In the genomic region with DNA sequence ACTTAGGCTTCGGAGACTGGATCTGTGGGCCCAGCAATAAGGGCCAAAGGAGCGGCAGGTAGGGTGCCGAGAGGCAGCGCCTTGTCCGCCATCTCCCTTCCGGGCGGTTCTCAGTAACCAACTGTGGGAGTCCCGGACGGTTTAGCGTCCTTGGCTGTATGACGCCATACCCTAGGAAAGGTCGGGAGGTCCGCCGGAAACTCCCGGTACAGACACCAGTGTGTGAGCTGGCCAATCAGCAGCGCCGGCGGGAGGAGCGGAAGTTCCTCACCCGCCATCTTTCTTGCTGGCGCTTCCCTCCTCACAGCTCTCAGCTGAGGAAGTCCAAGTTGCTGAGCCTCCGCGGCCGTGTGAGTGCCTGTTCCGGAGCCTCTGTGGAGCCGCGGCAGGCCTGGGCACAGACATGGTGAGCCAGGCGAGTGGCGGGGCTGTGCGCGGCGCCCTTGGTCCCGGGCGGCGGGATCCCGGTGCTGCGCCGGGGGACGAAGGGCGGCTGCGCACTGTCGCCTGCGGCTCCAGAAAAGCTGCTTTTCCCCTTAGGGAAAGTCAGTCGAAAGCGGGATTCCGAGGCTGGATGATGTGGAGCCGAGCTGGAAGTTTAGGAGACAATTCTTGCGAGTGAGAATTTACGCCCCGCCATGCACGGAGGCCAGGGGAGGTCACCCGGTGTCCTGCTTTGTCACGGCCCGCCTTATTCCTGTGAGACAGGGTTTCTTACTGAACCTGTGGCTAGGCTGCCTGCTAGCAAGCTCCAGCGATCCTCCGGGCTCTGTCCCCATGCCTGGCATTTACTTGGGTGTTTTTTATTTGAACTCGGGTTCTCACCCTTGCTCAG, we compare ENCODE assay signal across 8 mouse cellular contexts. TPM values are rescaled to one million over a fixed set of nuclear protein-coding genes. Genes with fewer than 3 reads are reported as not detected.
DNase-seq lines count a peak whose midpoint lies in the region; ATAC-seq and TF ChIP-seq lines count a peak whose summit lies in the region.

No protein-coding gene starts in this region.

- H3K4me3 ChIP-seq in cortical plate, adult 2 months (ENCODE audit: insufficient read depth, low read length) = peak overlapping the region; percentile 94
- peak overlapping the region; percentile 94 for H3K4me3 ChIP-seq in megakaryocyte, embryonic 14.5 days (replicated peaks)

- H3K4me1 ChIP-seq in cortical plate, adult 2 months (ENCODE audit: control insufficient read depth, insufficient read depth, low read length) = no peaks in the 10 kb centered on the region
- H3K4me1 ChIP-seq in megakaryocyte, embryonic 14.5 days = peaks cover 36% of the 10 kb centered on the region

- peak; percentile 86 to 92 for DNase-seq in gastrocnemius, adult 8-10 months (ENCODE audit: low spot score in 2 of 2)
- DNase-seq in hindlimb bud, embryonic 11.5 days (ENCODE audit: extremely low spot score, low read depth, low spot score) = peak; percentile 77
- DNase-seq in left cerebral cortex, adult 8-10 months (ENCODE audit: low spot score in 2 of 2) = peak; percentile 89 to 96
- DNase-seq in right cerebral cortex, postnatal 10 days (ENCODE audit: low spot score in 2 of 2) = peak; percentile 97 to 98
- peak; percentile 84 for DNase-seq in urinary bladder, postnatal 25 days (ENCODE audit: low spot score)

- no peaks in the 10 kb centered on the region for H3K27me3 ChIP-seq in megakaryocyte, embryonic 14.5 days (replicated peaks)

- H3K9me3 ChIP-seq in megakaryocyte, embryonic 14.5 days = no peaks in the 10 kb centered on the region

- peak; percentile 69 for TF ChIP-seq POLR2A in cortical plate, adult 2 months (IDR thresholded peaks at IDR 0.05; ENCODE audit: extremely low read depth, insufficient read depth, low read length)

- H3K36me3 ChIP-seq in megakaryocyte, embryonic 14.5 days (replicated peaks; ENCODE audit: low read length) = peaks cover 28% of the 10 kb centered on the region

- peak overlapping the region; percentile 96 for H3K27ac ChIP-seq in cortical plate, adult 2 months (ENCODE audit: insufficient read depth, low read length)

- TF ChIP-seq CTCF in cortical plate, adult 2 months (IDR thresholded peaks at IDR 0.05; ENCODE audit: extremely low read depth, insufficient read depth, low read length) = no peak

- peak; percentile 97 for ATAC-seq in activated CD4-positive, CD25-positive, alpha-beta regulatory T cell, adult 4 months

RNA-seq across cellular contexts. Expression of gene Zfp617, which starts 14.3 kb away (rescaled TPM):
- polyA plus RNA-seq in activated CD4-positive, CD25-positive, alpha-beta regulatory T cell, adult 4 months (2017; shearing (Covaris generic)) = 10 to 100 TPM; 22.7 to 28.7 TPM
- polyA plus RNA-seq in cortical plate, adult 2 months (2012; rRNA removed) = 20.0 and 20.3 TPM in 2 replicates
- total RNA-seq in gastrocnemius, adult 8-10 months (2022) = 10 to 100 TPM; 17.1 to 20.4 (median 18.5) TPM
- 10 to 100 TPM; 27.2 to 38.2 (median 32.1) TPM for total RNA-seq in left cerebral cortex, adult 8-10 months (2022)
- 0.69 TPM in 1 of 2 replicates, not detected in the other for polyA plus RNA-seq in megakaryocyte, embryonic 14.5 days (2012; ENCODE audit: insufficient read depth, low replicate concordance)

RNA-seq across cellular contexts. Expression of gene Zfp882, which starts 14.4 kb away (rescaled TPM):
- polyA plus RNA-seq in activated CD4-positive, CD25-positive, alpha-beta regulatory T cell, adult 4 months (2017; shearing (Covaris generic)) = 1 to 10 TPM; 3.0 to 5.5 TPM
- polyA plus RNA-seq in cortical plate, adult 2 months (2012; rRNA removed) = 4.3 and 4.8 TPM in 2 replicates
- 1 to 10 TPM; 2.5 to 4.2 (median 3.2) TPM for total RNA-seq in gastrocnemius, adult 8-10 months (2022)
- 10 to 100 TPM; 10.7 to 15.0 (median 13.4) TPM for total RNA-seq in left cerebral cortex, adult 8-10 months (2022)
- not detected in 2 replicates for polyA plus RNA-seq in megakaryocyte, embryonic 14.5 days (2012; ENCODE audit: insufficient read depth, low replicate concordance)

RNA-seq across cellular contexts. Expression of gene Zfp961, which starts 28.1 kb away (rescaled TPM):
- polyA plus RNA-seq in activated CD4-positive, CD25-positive, alpha-beta regulatory T cell, adult 4 months (2017; shearing (Covaris generic)) = 10 to 100 TPM; 21.1 to 24.2 TPM
- polyA plus RNA-seq in cortical plate, adult 2 months (2012; rRNA removed) = 14.2 and 15.7 TPM in 2 replicates
- 1 to 10 TPM; 1.3 to 2.3 (median 2.2) TPM for total RNA-seq in gastrocnemius, adult 8-10 months (2022)
- total RNA-seq in left cerebral cortex, adult 8-10 months (2022) = 10 to 100 TPM; 13.0 to 23.1 (median 19.1) TPM
- 0.17 TPM in 1 of 2 replicates, not detected in the other for polyA plus RNA-seq in megakaryocyte, embryonic 14.5 days (2012; ENCODE audit: insufficient read depth, low replicate concordance)

RNA-seq across cellular contexts. Expression of gene Zfp709, which starts 41.0 kb away (rescaled TPM):
- 1 to 10 TPM; 5.0 to 8.2 TPM for polyA plus RNA-seq in activated CD4-positive, CD25-positive, alpha-beta regulatory T cell, adult 4 months (2017; shearing (Covaris generic))
- polyA plus RNA-seq in cortical plate, adult 2 months (2012; rRNA removed) = 2.9 TPM in 2 replicates
- 1 to 10 TPM; 1.7 to 2.4 (median 1.8) TPM for total RNA-seq in gastrocnemius, adult 8-10 months (2022)
- total RNA-seq in left cerebral cortex, adult 8-10 months (2022) = 10 to 100 TPM in 3 of 4 experiments, 1 to 10 TPM in 1; 9.2 to 14.0 (median 11.0) TPM
- 0.37 and 0.64 TPM in 2 replicates for polyA plus RNA-seq in megakaryocyte, embryonic 14.5 days (2012; ENCODE audit: insufficient read depth, low replicate concordance)

Comparison
In these comparisons a context has a peak if more than half of its experiments do, and no peak if none do; other contexts are left out.
1. Peak in every context shown above with its lines: DNase-seq, ATAC-seq, H3K4me3 ChIP-seq and H3K27ac ChIP-seq.
2. RNA of gene Zfp617, which starts 14.3 kb away (polyA plus RNA-seq): 22.7 to 28.7 TPM in activated CD4-positive, CD25-positive, alpha-beta regulatory T cell, adult 4 months and 20.0 to 20.3 TPM in cortical plate, adult 2 months; 0.69 TPM in megakaryocyte, embryonic 14.5 days; every median in the first group is over 10 times any median in the second.
3. RNA of gene Zfp961, which starts 28.1 kb away (polyA plus RNA-seq): 21.1 to 24.2 TPM in activated CD4-positive, CD25-positive, alpha-beta regulatory T cell, adult 4 months and 14.2 to 15.7 TPM in cortical plate, adult 2 months; 0.17 TPM in megakaryocyte, embryonic 14.5 days; every median in the first group is over 10 times any median in the second.